Mouse (Mus musculus) adrenal gland, postnatal 4 days (tissue): Measurements from ENCODE around the gene Polr2b. TPM values are rescaled to one million over a fixed set of nuclear protein-coding genes. Genes with fewer than 3 reads are reported as not detected.
A peak's percentile ranks its signal among the peaks of the same experiment; 100 is the strongest.

Experiments
- DNase-seq, 2 experiments: peaks; one replicate each; pipeline ENCODE4 v3.0.0; 2021 to 2022; ENCODE audit warnings: low spot score in 2 of 2, mixed read lengths in 2 of 2
- total RNA-seq, 2 experiments: library from RNA; stranded (reverse); gene quantifications; 2 replicates each; pipeline ENCODE4 v1.2.3; 2021

The Polr2b gene
- total RNA-seq, 2 experiments from 2014 or later = 87.5 to 89.2 TPM

GRCm38 (mm10) chr5:77292803-77293522, 17.0 kb upstream of the Polr2b start:
- DNase-seq = no peak

- DNase-seq = no peak
Observed at GRCm38 (mm10) chr5:77299486-77299885, 10.5 kb upstream of the Polr2b start.

- no peak for DNase-seq
Observed at GRCm38 (mm10) chr5:77301296-77301903, 8.5 kb upstream of the Polr2b start.

- no peak for DNase-seq
Observed at GRCm38 (mm10) chr5:77307821-77308553, 2.0 kb upstream of the Polr2b start.

- peak in 1 of 2 experiments; percentile 4 for DNase-seq
Observed at GRCm38 (mm10) chr5:77309051-77309906, 668 bp upstream of the Polr2b start.

GRCm38 (mm10) chr5:77314206-77314605, 4.3 kb downstream of the Polr2b start:
- DNase-seq = no peak

- DNase-seq = no peak
Observed at GRCm38 (mm10) chr5:77314986-77315385, 5.0 kb downstream of the Polr2b start.

GRCm38 (mm10) chr5:77324936-77325335, 15.0 kb downstream of the Polr2b start:
- no peak for DNase-seq

- no peak for DNase-seq
Observed at GRCm38 (mm10) chr5:77330154-77330553, 20.2 kb downstream of the Polr2b start.

- no peak for DNase-seq
Observed at GRCm38 (mm10) chr5:77340033-77340432, 30.1 kb downstream of the Polr2b start.

GRCm38 (mm10) chr5:77348901-77349300, 39.0 kb downstream of the Polr2b start:
- DNase-seq = no peak

- DNase-seq = no peak
Observed at GRCm38 (mm10) chr5:77349971-77350658, 40.2 kb downstream of the Polr2b start.

GRCm38 (mm10) chr5:77351691-77352090, 41.7 kb downstream of the Polr2b start:
- no peak for DNase-seq

- peak; percentile 76 to 77 for DNase-seq
Observed at GRCm38 (mm10) chr5:77354361-77354787, 44.4 kb downstream of the Polr2b start.

GRCm38 (mm10) chr5:77355307-77356265, 45.6 kb downstream of the Polr2b start:
- no peak for DNase-seq

GRCm38 (mm10) chr5:77357405-77358149, 47.6 kb downstream of the Polr2b start:
- DNase-seq = peak; percentile 35 to 59

GRCm38 (mm10) chr5:77358347-77358746, 48.4 kb downstream of the Polr2b start:
- no peak for DNase-seq

- no peak for DNase-seq
Observed at GRCm38 (mm10) chr5:77359971-77360370, 50.0 kb downstream of the Polr2b start.

- no peak for DNase-seq
Observed at GRCm38 (mm10) chr5:77361006-77361405, 51.1 kb downstream of the Polr2b start.
